Mouse (Mus musculus) neural tube, embryonic 14.5 days (tissue): ENCODE measurements around the gene Otub2. TPM values are rescaled to one million over a fixed set of nuclear protein-coding genes. Genes with fewer than 3 reads are reported as not detected.
A peak's percentile ranks its signal among the peaks of the same experiment; 100 is the strongest.

ENCODE experiments used
- ATAC-seq: fragments of 200-750 bp; cut with Nextera tagmentation; 2 replicates; pipeline ENCODE4 v1.8.0; 2017; ENCODE audit warnings: low read depth, mild to moderate bottlenecking, moderate TSS enrichment, moderate library complexity
- H3K27ac ChIP-seq: fragments of 300-500 bp; sonication (generic); 2 replicates; pipeline ENCODE4 v1.5.1; 2014; ENCODE audit warnings: low read depth, mild to moderate bottlenecking, control low read depth, low read length, moderate library complexity, mixed read lengths
- H3K27me3 ChIP-seq: fragments of 300-500 bp; sonication (generic); 2 replicates; pipeline ENCODE4 v1.6.1; 2014; ENCODE audit warnings: low read length; ENCODE audit not compliant: control insufficient read depth, insufficient read depth
- H3K36me3 ChIP-seq: fragments of 300-500 bp; sonication (generic); 2 replicates; pipeline ENCODE4 v1.6.1; 2014; ENCODE audit warnings: low read length, mixed read lengths; ENCODE audit not compliant: control insufficient read depth, insufficient read depth
- H3K4me1 ChIP-seq: fragments of 300-500 bp; sonication (generic); 2 replicates; pipeline ENCODE4 v1.6.1; 2014; ENCODE audit warnings: low read length; ENCODE audit not compliant: control insufficient read depth, insufficient read depth
- H3K4me2 ChIP-seq: fragments of 300-500 bp; sonication (generic); 2 replicates; pipeline ENCODE4 v1.6.1; 2014; ENCODE audit warnings: mild to moderate bottlenecking, low read depth, low read length, control low read depth
- H3K4me3 ChIP-seq: fragments of 300-500 bp; sonication (generic); 2 replicates; pipeline ENCODE4 v1.5.1; 2014; ENCODE audit warnings: low read depth, low read length, control low read depth, mixed read lengths
- H3K9ac ChIP-seq: fragments of 300-500 bp; sonication (generic); replicated peaks from 2 replicates; pipeline ENCODE4 v1.6.1; 2014; ENCODE audit warnings: low read depth, mild to moderate bottlenecking, control low read depth, low read length, mixed read lengths
- H3K9me3 ChIP-seq: fragments of 300-500 bp; sonication (generic); 2 replicates; pipeline ENCODE4 v1.6.1; 2016; ENCODE audit warnings: low read length; ENCODE audit not compliant: control insufficient read depth
- WGBS: fragments of 180-500 bp; shearing (Covaris S2); extraction: QIAGEN DNeasy Blood & Tissue Kit; methylation state at CpG from one replicate; pipeline ENCODE4 v1.1.7; 2014; 5-methylcytosine and 5-hydroxymethylcytosine counted together
- polyA plus RNA-seq: library from polyadenylated mRNA; unstranded; fragments of >200 nt; fragmentation: Nextera tagmentation; extraction: Ambion mirVana; gene quantifications from 2 replicates; pipeline ENCODE4 v1.2.1, GENCODE M21; 2014

Gene Otub2
- polyA plus RNA-seq, 1 experiment from 2014 or later: 27.6 TPM

DNA sequence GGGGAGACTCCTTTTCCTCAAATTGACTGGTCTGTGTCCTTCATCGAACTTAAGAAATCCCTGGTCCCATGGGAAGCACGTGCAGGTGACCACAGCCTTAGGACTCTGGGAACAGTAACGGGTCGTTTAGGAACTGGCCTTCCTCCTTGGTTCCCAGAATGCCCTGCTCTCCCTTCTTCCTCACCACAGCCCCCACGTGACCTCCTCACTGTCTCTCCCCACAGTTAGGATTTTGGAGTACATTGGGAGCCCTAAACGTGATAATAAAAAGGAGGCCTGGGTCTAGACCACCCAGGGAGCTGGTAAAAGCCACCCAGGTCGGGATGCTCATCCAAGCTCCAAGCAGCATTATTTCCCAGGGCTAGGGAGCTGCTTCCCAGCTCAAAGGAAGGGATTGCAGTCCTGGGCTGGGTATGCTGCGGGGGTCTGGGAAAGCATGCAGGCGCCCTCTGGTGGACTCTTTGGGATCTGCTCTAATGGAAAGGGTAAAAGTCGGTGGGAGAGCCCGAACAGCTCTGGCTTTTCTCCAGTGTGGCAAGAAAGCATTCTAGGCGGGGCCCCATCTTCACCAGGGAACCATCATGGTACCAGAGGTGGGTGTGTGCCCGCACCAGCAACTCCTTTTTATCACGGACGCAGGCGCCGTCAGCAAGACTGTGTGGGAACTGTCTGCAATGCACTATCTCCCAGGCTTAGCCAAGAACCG is 20.7 kb upstream of the Otub2 start:
- Histone ChIP-seq H3K4me1 (0 out of 2 replicates have a peak, but pooled peaks cover 2% of the 10 kb centered on the region), H3K27me3 (no peaks in the 10 kb centered on the region), H3K27ac (no peak overlapping the region), H3K9ac (no peak overlapping the region), H3K4me2 (no peak overlapping the region), H3K36me3 (no peaks in the 10 kb centered on the region), H3K4me3 (no peak overlapping the region), H3K9me3 (no peaks in the 10 kb centered on the region)
- 19% methylated on average over 18 of the region's 18 CpGs for WGBS
- ATAC-seq: peak; percentile 81

DNA sequence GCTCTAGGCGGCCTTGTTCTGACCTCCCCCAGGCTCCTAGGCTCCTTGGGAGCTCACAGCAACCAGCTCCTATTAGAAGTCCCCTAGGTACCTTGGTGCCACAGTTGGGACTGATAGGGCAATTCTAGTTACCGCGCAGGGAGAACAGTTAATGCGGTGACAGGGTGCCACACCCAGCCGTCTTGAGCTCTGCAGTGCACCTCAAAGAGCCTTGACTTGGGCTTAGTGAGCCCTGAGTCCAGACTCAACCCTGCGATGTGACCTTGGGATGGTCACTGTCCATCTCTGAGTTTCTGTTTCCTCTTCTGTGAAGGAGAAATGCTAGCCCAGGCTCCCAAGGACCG is 20.2 kb upstream of the Otub2 start:
- 85% methylated on average over 7 of the region's 7 CpGs for WGBS
- H3K4me1 ChIP-seq: 0 out of 2 replicates have a peak, but pooled peaks cover 2% of the 10 kb centered on the region
- H3K4me2 ChIP-seq: no peak overlapping the region
- no peak overlapping the region for H3K4me3 ChIP-seq
- H3K27ac ChIP-seq: no peak overlapping the region
- H3K9ac ChIP-seq: no peak overlapping the region
- no peaks in the 10 kb centered on the region for H3K27me3 ChIP-seq
- no peaks in the 10 kb centered on the region for H3K9me3 ChIP-seq
- H3K36me3 ChIP-seq: no peaks in the 10 kb centered on the region
- peak; percentile 32 for ATAC-seq

- Histone ChIP-seq H3K9ac (no peak overlapping the region), H3K9me3 (no peaks in the 10 kb centered on the region), H3K4me3 (no peak overlapping the region), H3K36me3 (no peaks in the 10 kb centered on the region), H3K27me3 (no peaks in the 10 kb centered on the region), H3K27ac (no peak overlapping the region), H3K4me1 (0 out of 2 replicates have a peak, but pooled peaks cover 2% of the 10 kb centered on the region), H3K4me2 (no peak overlapping the region)
- 66% methylated on average over 2 of the region's 2 CpGs for WGBS
- no peak for ATAC-seq
These were observed 19.7 kb upstream of the Otub2 start for GRCm38 (mm10) chr12:103368777-103369176.

- ATAC-seq: no peak
- H3K9me3 ChIP-seq: no peaks in the 10 kb centered on the region
- H3K36me3 ChIP-seq: no peaks in the 10 kb centered on the region
- no peak overlapping the region for H3K4me2 ChIP-seq
- H3K4me3 ChIP-seq: no peak overlapping the region
- H3K27me3 ChIP-seq: no peaks in the 10 kb centered on the region
- no peak overlapping the region for H3K9ac ChIP-seq
- no peak overlapping the region for H3K27ac ChIP-seq
- WGBS: 89% methylated on average over 4 of the region's 4 CpGs
- H3K4me1 ChIP-seq: 0 out of 2 replicates have a peak, but pooled peaks cover 2% of the 10 kb centered on the region
These were observed 17.6 kb upstream of the Otub2 start for GRCm38 (mm10) chr12:103370861-103371260.

DNA sequence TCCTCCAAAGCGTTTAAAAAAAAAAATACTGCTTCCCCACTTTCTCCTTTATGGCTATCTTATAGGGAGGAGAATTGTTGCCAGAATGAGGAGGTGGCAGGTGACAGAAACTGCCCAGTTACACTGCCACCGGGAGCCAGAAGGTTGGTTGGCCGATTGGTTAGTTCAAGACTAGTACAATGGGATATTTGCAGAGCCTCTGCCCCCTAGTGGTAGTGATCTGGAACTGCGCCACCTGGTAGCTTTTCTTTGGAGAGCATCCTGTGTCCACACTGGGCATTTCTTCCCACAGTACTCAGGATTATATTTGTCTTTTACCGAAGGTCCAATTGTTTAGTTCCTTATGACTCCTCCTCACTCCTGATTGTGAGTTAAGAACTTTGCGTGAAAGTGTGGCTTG is 16.8 kb upstream of the Otub2 start:
- H3K9ac ChIP-seq: no peak overlapping the region
- H3K9me3 ChIP-seq: no peaks in the 10 kb centered on the region
- ATAC-seq: no peak
- no peak overlapping the region for H3K4me3 ChIP-seq
- no peak overlapping the region for H3K4me2 ChIP-seq
- H3K27me3 ChIP-seq: no peaks in the 10 kb centered on the region
- no peak overlapping the region for H3K27ac ChIP-seq
- H3K4me1 ChIP-seq: 0 out of 2 replicates have a peak, but pooled peaks cover 2% of the 10 kb centered on the region
- 35% methylated on average over 6 of the region's 6 CpGs for WGBS
- no peaks in the 10 kb centered on the region for H3K36me3 ChIP-seq

- Histone ChIP-seq H3K9ac (no peak overlapping the region), H3K4me1 (no peaks in the 10 kb centered on the region), H3K36me3 (no peaks in the 10 kb centered on the region), H3K4me2 (no peak overlapping the region), H3K27me3 (no peaks in the 10 kb centered on the region), H3K27ac (no peak overlapping the region), H3K4me3 (no peak overlapping the region), H3K9me3 (no peaks in the 10 kb centered on the region)
- WGBS: 85% methylated on average over 8 of the region's 8 CpGs
- no peak for ATAC-seq
These were observed 14.8 kb upstream of the Otub2 start for GRCm38 (mm10) chr12:103373530-103374236.

DNA sequence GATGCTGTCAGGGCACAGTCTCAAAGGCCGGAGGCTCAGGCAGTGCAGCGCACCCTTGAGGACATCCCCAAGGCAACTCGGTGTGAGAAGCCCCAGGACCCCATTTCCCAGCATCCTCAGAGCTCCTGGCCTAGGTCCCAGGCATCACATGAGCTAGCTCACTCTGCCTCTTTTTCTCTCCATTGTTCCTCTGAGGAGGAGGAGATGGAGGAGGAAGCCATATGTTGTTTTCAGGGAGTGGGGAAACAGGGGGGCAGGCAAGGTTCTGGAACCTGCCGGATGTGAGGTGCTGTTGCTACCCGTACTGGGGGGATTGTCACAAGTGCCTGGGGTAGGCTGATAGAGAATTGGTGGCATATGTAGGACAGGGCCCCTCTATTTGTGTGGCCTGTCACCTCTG is 12.4 kb upstream of the Otub2 start:
- WGBS: 64% methylated on average over 5 of the region's 5 CpGs
- Histone ChIP-seq H3K36me3 (no peaks in the 10 kb centered on the region), H3K27ac (no peak overlapping the region), H3K27me3 (no peaks in the 10 kb centered on the region), H3K4me2 (no peak overlapping the region), H3K9ac (no peak overlapping the region), H3K4me1 (no peaks in the 10 kb centered on the region), H3K4me3 (no peak overlapping the region), H3K9me3 (no peaks in the 10 kb centered on the region)
- peak; percentile 35; the same call in 1 of the 2 replicates for ATAC-seq

GRCm38 (mm10) chr12:103376774-103377173 is 11.7 kb upstream of the Otub2 start:
- H3K9ac ChIP-seq: no peak overlapping the region
- ATAC-seq: peak; percentile 31; the same call in 1 of the 2 replicates
- no peaks in the 10 kb centered on the region for H3K4me1 ChIP-seq
- no peaks in the 10 kb centered on the region for H3K36me3 ChIP-seq
- H3K4me3 ChIP-seq: no peak overlapping the region
- no peaks in the 10 kb centered on the region for H3K27me3 ChIP-seq
- H3K9me3 ChIP-seq: no peaks in the 10 kb centered on the region
- H3K27ac ChIP-seq: no peak overlapping the region
- no peak overlapping the region for H3K4me2 ChIP-seq
- 72% methylated on average over 2 of the region's 4 CpGs for WGBS

DNA sequence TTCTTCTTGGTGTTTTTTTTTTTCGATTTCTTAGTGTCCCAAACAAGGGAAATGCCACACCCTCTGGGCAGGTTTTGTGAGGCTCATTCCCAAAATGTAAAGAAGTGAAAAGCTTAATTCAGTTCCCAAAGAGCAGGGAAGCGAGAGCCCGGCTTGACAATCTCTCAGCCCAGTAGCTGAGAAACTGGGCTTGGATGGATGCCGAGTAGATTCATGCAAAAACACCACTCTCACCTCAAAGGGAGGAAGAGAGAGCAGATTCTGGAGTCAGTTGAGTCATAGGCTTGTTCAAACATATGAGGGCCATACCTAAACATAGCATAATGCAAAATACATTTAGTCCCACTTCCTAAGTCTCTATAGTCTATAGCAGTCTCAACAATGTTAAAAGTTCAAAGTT is 8.3 kb upstream of the Otub2 start:
- Histone ChIP-seq H3K4me2 (no peak overlapping the region), H3K4me1 (no peaks in the 10 kb centered on the region), H3K4me3 (no peak overlapping the region), H3K27ac (no peak overlapping the region), H3K9ac (no peak overlapping the region), H3K9me3 (no peaks in the 10 kb centered on the region), H3K36me3 (no peaks in the 10 kb centered on the region), H3K27me3 (no peaks in the 10 kb centered on the region)
- no peak for ATAC-seq
- WGBS: 87% methylated on average over 4 of the region's 4 CpGs
